Mouse (Mus musculus) brain, embryonic 14.5 days (tissue): ENCODE results near the gene Ercc6l.

ENCODE experiments used
- CTCF ChIP-seq: fragments of 200-500 bp; IDR thresholded peaks from 2 replicates; pipeline ENCODE4 v1.5.1; 2012; ENCODE audit warnings: inconsistent platforms, mild to moderate bottlenecking, moderate library complexity, borderline replicate concordance; ENCODE audit not compliant: insufficient read depth, insufficient read length; ENCODE audit errors: extremely low read depth
- POLR2A ChIP-seq: fragments of 200-500 bp; IDR thresholded peaks from 2 replicates; pipeline ENCODE4 v1.6.1; 2012; ENCODE audit warnings: mild to moderate bottlenecking, inconsistent platforms, borderline replicate concordance; ENCODE audit not compliant: poor library complexity, insufficient read depth, insufficient read length, severe bottlenecking; ENCODE audit errors: extremely low read depth

DNA sequence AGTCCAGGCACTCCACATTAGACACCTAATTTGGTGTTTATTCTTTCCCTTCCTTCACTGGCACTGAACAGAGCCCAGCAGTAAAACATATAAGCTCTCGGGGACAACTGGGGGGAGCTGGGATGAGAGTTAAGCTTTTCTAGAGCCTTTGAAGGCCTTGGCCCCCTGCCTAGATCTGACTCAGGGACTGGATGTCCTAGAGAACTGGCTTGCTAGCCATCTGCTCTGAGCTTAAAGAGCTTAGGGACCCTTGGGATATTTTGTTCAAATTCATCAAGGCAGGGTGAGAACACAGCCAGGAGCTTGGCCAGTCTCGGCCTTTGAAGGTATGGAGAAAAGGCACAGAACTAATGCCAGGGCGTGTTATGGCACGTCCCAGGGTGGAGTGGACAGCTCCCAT lies 6.6 kb upstream of the Ercc6l start:
- TF ChIP-seq POLR2A (no peak), CTCF (no peak)
